Mouse (Mus musculus) limb, embryonic 11.5 days (tissue): ENCODE data around the gene Upk1b. TPM values are rescaled to one million over a fixed set of nuclear protein-coding genes. Genes with fewer than 3 reads are reported as not detected.

Experiments used
- ATAC-seq: fragments of 200-750 bp; cut with Nextera tagmentation; 2 replicates; pipeline ENCODE4 v1.8.0; 2017; ENCODE audit warnings: low read depth; ENCODE audit not compliant: insufficient number of reproducible peaks, low FRiP score, low TSS enrichment
- DNase-seq: peaks from one replicate; pipeline ENCODE4 v3.0.0-alpha.2; 2015; ENCODE audit warnings: low spot score
- H3K27ac ChIP-seq: fragments of 300-500 bp; sonication (generic); replicated peaks from 2 replicates; pipeline ENCODE4 v1.5.1; 2014; ENCODE audit warnings: low read depth, mild to moderate bottlenecking, low read length
- H3K27me3 ChIP-seq: fragments of 300-500 bp; sonication (generic); 2 replicates; pipeline ENCODE4 v1.6.1; 2014; ENCODE audit warnings: mild to moderate bottlenecking, low read length, mixed read lengths; ENCODE audit not compliant: control insufficient read depth, insufficient read depth
- H3K36me3 ChIP-seq: fragments of 300-500 bp; sonication (generic); 2 replicates; pipeline ENCODE4 v1.6.1; 2014; ENCODE audit warnings: mild to moderate bottlenecking, low read length, moderate library complexity, mixed read lengths; ENCODE audit not compliant: control insufficient read depth, insufficient read depth
- H3K4me1 ChIP-seq: fragments of 300-500 bp; sonication (generic); 2 replicates; pipeline ENCODE4 v1.6.1; 2014; ENCODE audit warnings: low read length, mixed read lengths; ENCODE audit not compliant: control insufficient read depth, insufficient read depth
- H3K4me2 ChIP-seq: fragments of 300-500 bp; sonication (generic); 2 replicates; pipeline ENCODE4 v1.6.1; 2014; ENCODE audit warnings: low read depth, mild to moderate bottlenecking, moderate library complexity; ENCODE audit not compliant: severe bottlenecking
- H3K4me3 ChIP-seq: fragments of 300-500 bp; sonication (generic); 2 replicates; pipeline ENCODE4 v1.5.1; 2014; ENCODE audit warnings: low read depth, low read length
- H3K9ac ChIP-seq: fragments of 300-500 bp; sonication (generic); 2 replicates; pipeline ENCODE4 v1.6.1; 2014; ENCODE audit warnings: mild to moderate bottlenecking, low read length
- H3K9me3 ChIP-seq: fragments of 300-500 bp; sonication (generic); 2 replicates; pipeline ENCODE4 v1.6.1; 2016; ENCODE audit warnings: low read length; ENCODE audit not compliant: control insufficient read depth
- whole genome bisulfite sequencing: fragments of 180-500 bp; shearing (Covaris S2); extraction: QIAGEN DNeasy Blood & Tissue Kit; methylation state at CpG from one replicate; pipeline ENCODE4 v1.1.7; 2014; 5-methylcytosine and 5-hydroxymethylcytosine counted together
- polyA plus RNA-seq: library from polyadenylated mRNA; unstranded; fragments of >200 nt; fragmentation: Nextera tagmentation; extraction: Ambion mirVana; gene quantifications from 2 replicates; pipeline ENCODE4 v1.2.1, GENCODE M21; 2014

Gene Upk1b
- polyA plus RNA-seq, 1 experiment from 2014 or later, result 4.1 TPM

DNA sequence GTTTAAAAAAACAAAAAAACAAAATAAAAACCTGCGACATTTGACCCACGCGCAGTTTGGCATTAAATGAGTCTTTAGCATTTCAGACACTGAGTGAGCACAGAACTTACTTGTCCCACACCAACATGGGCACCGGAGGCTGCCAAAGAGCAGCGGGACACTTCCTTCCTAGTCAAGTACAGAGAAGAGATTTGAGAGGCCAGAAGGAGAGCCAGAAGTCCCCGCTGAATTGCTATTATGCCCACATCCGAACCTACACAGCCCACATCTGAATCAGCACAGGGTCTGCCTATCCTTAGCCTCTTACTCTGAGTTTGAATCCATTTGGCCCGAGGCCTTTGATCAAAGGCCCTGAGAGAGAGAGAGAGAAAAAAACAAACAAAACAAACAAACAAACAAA is 75.9 kb downstream of the Upk1b start:
- H3K27me3 ChIP-seq, result no peaks in the 10 kb centered on the region
- peak; percentile 15 for DNase-seq

More for the DNA sequence above, 75.9 kb downstream of the Upk1b start:
- no peaks in the 10 kb centered on the region for H3K36me3 ChIP-seq
- H3K4me3 ChIP-seq, result no peak overlapping the region
- H3K9ac ChIP-seq, result no peak overlapping the region
- H3K4me2 ChIP-seq, result no peak overlapping the region
- no peak for ATAC-seq
- no peak overlapping the region for H3K27ac ChIP-seq
- no peaks in the 10 kb centered on the region for H3K9me3 ChIP-seq
- WGBS, result 74% methylated on average over 8 of the region's 8 CpGs
- H3K4me1 ChIP-seq, result no peaks in the 10 kb centered on the region

Other genes starting within 250 kb of the Upk1b start
- 131 and 135 TPM in 2 replicates for gene Tmem39a, start 241.6 kb downstream of the Upk1b start, polyA plus RNA-seq
- gene Arhgap31, start 87.1 kb downstream of the Upk1b start, polyA plus RNA-seq, result 5.4 and 6.5 TPM in 2 replicates
- gene B4galt4, start 58.1 kb downstream of the Upk1b start, polyA plus RNA-seq, result 26.8 and 27.8 TPM in 2 replicates
- gene 4930435E12Rik, start 28.4 kb upstream of the Upk1b start, polyA plus RNA-seq, result not detected in 2 replicates
- gene Igsf11, start 92.3 kb upstream of the Upk1b start, polyA plus RNA-seq, result 0.52 and 0.75 TPM in 2 replicates